Mouse (Mus musculus): ENCODE measurements at regions not wholly inside any gene's neighbourhood (a gene's known extent, or its start where the extent isn't known, plus 50 kb on each side); places are given as distances from the start of the nearest gene placed in this dataset.
"Not testable (repeated sequence)": the region's sequence is repeated elsewhere in the genome, so short reads cannot be mapped to it uniquely, and the experiment has no call there.

DNA sequence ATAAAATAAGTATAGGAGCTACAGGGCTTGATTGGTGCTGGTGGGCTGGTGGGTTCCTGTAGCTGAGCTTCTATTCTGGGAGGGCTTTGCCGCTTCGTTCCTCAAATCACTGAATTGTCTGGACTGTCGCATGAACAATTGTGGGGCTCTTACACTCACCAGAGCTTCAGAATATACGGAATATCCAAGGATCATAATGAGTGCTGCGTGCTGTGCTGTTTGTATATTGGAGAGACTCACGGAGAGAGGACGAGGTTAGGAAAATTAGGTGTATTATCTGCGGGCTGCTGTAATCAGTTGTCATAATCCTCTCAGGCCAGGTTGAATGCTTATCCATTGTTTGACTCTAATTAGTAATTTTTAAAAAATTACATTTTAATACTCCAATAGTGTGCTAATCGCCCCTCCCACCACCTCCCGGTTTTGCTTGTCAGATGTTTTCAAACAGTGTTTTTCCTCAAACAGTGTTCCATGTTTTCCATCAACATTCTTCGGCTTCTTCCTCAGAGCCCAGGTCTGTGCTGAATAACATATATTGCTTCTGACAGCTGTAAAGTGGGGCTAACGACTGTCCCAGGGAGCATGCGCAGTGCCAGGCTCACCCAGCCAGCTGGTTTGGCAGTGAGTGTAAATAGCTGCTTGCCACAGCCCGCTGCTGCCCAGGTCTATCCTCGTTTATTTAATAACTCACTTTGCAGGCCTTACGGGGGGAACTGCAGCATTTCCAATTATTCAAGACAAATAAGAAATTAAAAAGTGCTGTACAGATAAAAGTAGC lies 114.2 kb downstream of the Naa11 start:
- no peak overlapping the region for H3K4me3 ChIP-seq (ENCODE audit: low read depth, low read length)
- no peak for ATAC-seq (ENCODE audit: insufficient read depth)
- TF ChIP-seq CTCF (IDR thresholded peaks at IDR 0.05; ENCODE audit: low read depth): no peak

DNA sequence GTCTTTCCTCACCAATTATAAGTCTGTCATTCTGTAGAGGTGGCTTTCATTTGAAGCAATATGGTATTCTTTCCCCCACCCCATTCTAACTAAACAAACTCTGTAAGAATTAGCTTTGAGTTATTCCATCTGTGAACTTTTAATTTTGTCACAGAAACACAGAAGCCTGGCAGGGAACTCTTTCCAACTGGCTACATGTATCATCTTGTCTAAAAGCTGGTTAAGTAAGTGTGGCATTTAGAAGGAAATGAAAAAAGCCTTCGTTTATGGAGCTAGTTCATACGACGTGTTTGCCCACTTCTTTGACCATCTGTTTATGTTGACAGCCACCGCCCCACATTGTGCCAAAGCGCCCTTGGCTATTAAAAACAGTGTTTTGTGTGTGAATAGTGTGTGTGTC lies 115.5 kb downstream of the Naa11 start:
- Histone ChIP-seq H3K4me2 (no peak overlapping the region), H3K4me1 (ENCODE audit: insufficient read depth) (no peaks in the 10 kb centered on the region), H3K4me3 (ENCODE audit: low read depth, low read length) (no peak overlapping the region), H3K27me3 (ENCODE audit: insufficient read depth, low read length) (no peaks in the 10 kb centered on the region), H3K9me3 (ENCODE audit: low read depth, low read length) (no peaks in the 10 kb centered on the region), H3K27ac (ENCODE audit: low read depth) (no peak overlapping the region), H3K36me3 (ENCODE audit: insufficient read depth) (no peaks in the 10 kb centered on the region), H3K9ac (no peak overlapping the region)
- DNase-seq (peak; percentile 72), ATAC-seq (ENCODE audit: insufficient read depth) (peak; percentile 62; the same call in 1 of the 2 replicates)
- no peak for TF ChIP-seq CTCF (IDR thresholded peaks at IDR 0.05; ENCODE audit: low read depth)
- 56% methylated on average over 5 of the region's 5 CpGs for WGBS

More for the DNA sequence above, 114.2 kb downstream of the Naa11 start:
- no peaks in the 10 kb centered on the region for H3K27me3 ChIP-seq (ENCODE audit: insufficient read depth, low read length)
- H3K27ac ChIP-seq (ENCODE audit: low read depth): no peak overlapping the region
- H3K4me2 ChIP-seq: peak overlapping the region; percentile 34
- H3K9me3 ChIP-seq (ENCODE audit: low read depth, low read length): no peaks in the 10 kb centered on the region
- H3K9ac ChIP-seq: no peak overlapping the region
- H3K36me3 ChIP-seq (ENCODE audit: insufficient read depth): no peaks in the 10 kb centered on the region
- WGBS: 54% methylated on average over 16 of the region's 16 CpGs
- H3K4me1 ChIP-seq (ENCODE audit: insufficient read depth): no peaks in the 10 kb centered on the region
- peak; percentile 13 for DNase-seq

DNA sequence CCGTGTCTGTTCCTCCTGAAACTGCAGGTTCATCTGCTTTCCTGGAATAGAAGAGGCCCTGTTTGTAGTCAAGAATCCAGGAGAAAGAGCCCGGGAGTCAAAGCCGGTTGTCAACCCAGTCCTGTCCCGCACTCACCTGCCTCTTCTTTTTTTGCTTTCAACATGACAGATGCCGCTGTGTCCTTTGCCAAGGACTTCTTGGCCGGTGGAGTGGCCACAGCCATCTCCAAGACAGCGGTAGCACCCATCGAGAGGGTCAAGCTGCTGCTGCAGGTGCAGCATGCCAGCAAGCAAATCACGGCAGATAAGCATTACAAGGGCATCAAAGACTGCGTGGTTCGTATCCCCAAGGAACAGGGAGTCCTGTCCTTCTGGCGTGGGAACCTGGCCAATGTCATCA lies 127.5 kb downstream of the Naa11 start:
- not testable (repeated sequence) for H3K9me3 ChIP-seq (ENCODE audit: low read depth, low read length); H3K4me2 ChIP-seq; H3K36me3 ChIP-seq (ENCODE audit: insufficient read depth); H3K27me3 ChIP-seq (ENCODE audit: insufficient read depth, low read length); H3K9ac ChIP-seq; ATAC-seq (ENCODE audit: insufficient read depth); DNase-seq; H3K4me3 ChIP-seq (ENCODE audit: low read depth, low read length); H3K4me1 ChIP-seq (ENCODE audit: insufficient read depth); H3K27ac ChIP-seq (ENCODE audit: low read depth)
- WGBS: 84% methylated on average over 12 of the region's 12 CpGs

DNA sequence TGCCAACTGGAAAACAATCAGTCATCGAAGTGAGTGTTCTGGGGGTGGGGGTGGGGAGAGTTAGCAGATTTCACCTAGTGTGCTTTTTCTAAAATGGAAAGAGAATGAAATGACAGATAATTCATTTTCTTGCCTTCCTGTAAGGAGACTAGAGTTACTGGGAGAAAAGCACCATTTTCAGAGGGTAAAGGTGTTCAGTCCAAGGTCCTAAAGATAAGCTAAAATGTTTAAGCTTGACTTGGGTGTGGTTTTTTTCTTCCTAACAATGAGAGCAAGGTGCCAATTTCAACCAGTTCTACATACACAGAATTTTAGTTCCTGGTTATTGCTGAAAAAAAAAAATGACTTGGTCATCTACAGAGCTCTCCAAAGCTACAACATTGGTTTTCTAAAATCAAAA lies 135.1 kb downstream of the Naa11 start:
- Histone ChIP-seq H3K9me3 (ENCODE audit: low read depth, low read length) (no peaks in the 10 kb centered on the region), H3K4me1 (ENCODE audit: insufficient read depth) (no peaks in the 10 kb centered on the region), H3K9ac (no peak overlapping the region), H3K36me3 (ENCODE audit: insufficient read depth) (no peaks in the 10 kb centered on the region), H3K27me3 (ENCODE audit: insufficient read depth, low read length) (no peaks in the 10 kb centered on the region), H3K4me2 (no peak overlapping the region), H3K4me3 (ENCODE audit: low read depth, low read length) (no peak overlapping the region), H3K27ac (ENCODE audit: low read depth) (no peak overlapping the region)
- WGBS: 59% methylated on average over 1 of the region's 1 CpGs
- TF ChIP-seq CTCF (IDR thresholded peaks at IDR 0.05; ENCODE audit: low read depth): no peak
- ATAC-seq (ENCODE audit: insufficient read depth) (no peak), DNase-seq (no peak)

DNA sequence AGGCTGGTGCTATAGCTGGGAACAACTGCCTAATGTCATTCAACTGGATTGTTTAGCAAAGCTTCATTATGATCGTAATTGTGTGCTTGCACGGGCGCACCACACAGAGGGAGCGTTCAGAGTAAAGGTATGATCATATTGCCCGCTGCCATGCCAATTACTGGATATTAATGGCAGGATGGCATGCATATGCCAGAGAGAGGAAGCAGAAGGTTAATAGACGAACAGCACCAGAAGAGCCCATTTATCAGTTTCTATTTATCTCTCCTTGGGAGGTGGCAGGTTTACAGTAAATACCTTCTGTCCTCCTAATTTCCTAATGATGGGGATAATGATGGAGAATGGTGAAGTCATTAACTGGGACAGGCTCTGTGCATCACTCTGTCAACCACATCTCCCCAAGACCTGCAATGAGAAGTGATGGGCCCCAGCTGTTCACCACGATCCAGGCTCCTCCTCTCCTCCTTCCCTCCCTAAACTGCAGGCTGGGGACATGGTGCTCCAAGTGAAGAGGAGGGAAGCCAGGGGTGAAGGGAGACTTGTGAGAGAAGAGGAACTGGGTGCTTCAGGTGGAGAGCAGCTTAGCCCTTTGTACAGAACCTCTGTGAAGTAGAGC lies 135.6 kb downstream of the Naa11 start:
- ATAC-seq (ENCODE audit: insufficient read depth): no peak
- TF ChIP-seq CTCF (IDR thresholded peaks at IDR 0.05; ENCODE audit: low read depth): no peak
- WGBS: 58% methylated on average over 7 of the region's 7 CpGs

DNA sequence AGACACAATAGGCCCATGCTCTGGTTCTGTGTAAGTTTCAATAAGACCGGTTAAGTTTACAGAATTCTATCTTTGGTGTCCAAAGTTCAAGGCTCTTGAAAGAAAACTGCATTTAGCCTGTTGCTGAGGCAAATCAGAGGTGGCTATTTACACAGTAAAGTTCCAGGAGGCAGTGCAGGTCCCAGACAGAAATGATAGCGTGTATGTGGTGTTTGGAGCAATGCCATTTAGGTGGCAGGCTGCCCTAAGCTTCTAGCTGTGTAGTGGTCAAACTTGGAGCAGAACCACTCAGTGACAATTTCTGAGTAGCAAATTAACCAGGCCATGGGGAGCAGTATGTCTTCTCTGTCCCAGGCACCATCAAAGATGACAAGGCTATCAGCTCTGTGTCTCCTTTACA lies 125.5 kb upstream of the Paqr3 start:
- H3K27ac ChIP-seq (ENCODE audit: low read depth): no peak overlapping the region
- no peaks in the 10 kb centered on the region; the same call in 1 of the 2 replicates for H3K4me1 ChIP-seq (ENCODE audit: insufficient read depth)
- no peak overlapping the region for H3K9ac ChIP-seq
- no peaks in the 10 kb centered on the region for H3K36me3 ChIP-seq (ENCODE audit: insufficient read depth)
- H3K4me3 ChIP-seq (ENCODE audit: low read depth, low read length): no peak overlapping the region
- H3K4me2 ChIP-seq: no peak overlapping the region
- WGBS: 59% methylated on average over 2 of the region's 2 CpGs
- no peak for ATAC-seq (ENCODE audit: insufficient read depth)
- H3K27me3 ChIP-seq (ENCODE audit: insufficient read depth, low read length): no peaks in the 10 kb centered on the region
- no peaks in the 10 kb centered on the region for H3K9me3 ChIP-seq (ENCODE audit: low read depth, low read length)
- no peak for TF ChIP-seq CTCF (IDR thresholded peaks at IDR 0.05; ENCODE audit: low read depth)
- no peak for DNase-seq

More for the DNA sequence above, 135.6 kb downstream of the Naa11 start:
- no peak for DNase-seq
- Histone ChIP-seq H3K4me2 (no peak overlapping the region), H3K27ac (ENCODE audit: low read depth) (no peak overlapping the region), H3K27me3 (ENCODE audit: insufficient read depth, low read length) (no peaks in the 10 kb centered on the region), H3K4me3 (ENCODE audit: low read depth, low read length) (no peak overlapping the region), H3K9me3 (ENCODE audit: low read depth, low read length) (no peaks in the 10 kb centered on the region), H3K36me3 (ENCODE audit: insufficient read depth) (no peaks in the 10 kb centered on the region), H3K4me1 (ENCODE audit: insufficient read depth) (no peaks in the 10 kb centered on the region), H3K9ac (no peak overlapping the region)

DNA sequence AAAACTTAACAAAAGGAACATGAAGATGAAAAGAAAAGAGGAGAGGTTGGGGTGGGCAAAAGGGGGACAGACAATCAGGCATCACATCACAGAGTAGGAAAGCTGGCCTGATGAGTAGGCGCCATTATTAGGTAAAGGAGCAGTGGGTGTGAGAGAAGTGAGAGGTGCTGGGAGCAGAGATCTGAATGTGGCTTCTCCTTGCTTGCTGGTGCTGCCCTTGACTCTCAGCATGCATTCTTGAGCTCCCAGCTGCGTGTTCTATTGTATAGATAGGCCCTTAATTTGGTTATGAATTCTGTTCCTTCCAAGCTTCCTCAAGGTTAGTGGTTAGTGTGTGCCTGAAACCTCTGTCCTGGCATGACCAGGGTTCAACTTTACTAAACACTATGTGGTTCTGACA lies 115.0 kb upstream of the Paqr3 start:
- ATAC-seq (ENCODE audit: insufficient read depth): no peak
- H3K4me3 ChIP-seq (ENCODE audit: low read depth, low read length): no peak overlapping the region
- no peak for TF ChIP-seq CTCF (IDR thresholded peaks at IDR 0.05; ENCODE audit: low read depth)

More for the DNA sequence above, 115.0 kb upstream of the Paqr3 start:
- no peaks in the 10 kb centered on the region for H3K36me3 ChIP-seq (ENCODE audit: insufficient read depth)
- H3K4me2 ChIP-seq: no peak overlapping the region
- H3K9me3 ChIP-seq (ENCODE audit: low read depth, low read length): no peaks in the 10 kb centered on the region
- no peak overlapping the region for H3K27ac ChIP-seq (ENCODE audit: low read depth)
- no peaks in the 10 kb centered on the region for H3K4me1 ChIP-seq (ENCODE audit: insufficient read depth)
- 45% methylated on average over 2 of the region's 2 CpGs for WGBS
- H3K27me3 ChIP-seq (ENCODE audit: insufficient read depth, low read length): no peaks in the 10 kb centered on the region
- no peak for DNase-seq
- H3K9ac ChIP-seq: no peak overlapping the region

All from lung, embryonic 14.5 days (tissue).